Mouse (Mus musculus): Measurements from ENCODE around the gene Ttc13.
A peak's percentile ranks its signal among the peaks of the same experiment; 100 is the strongest.

Ttc13 gene

DNA sequence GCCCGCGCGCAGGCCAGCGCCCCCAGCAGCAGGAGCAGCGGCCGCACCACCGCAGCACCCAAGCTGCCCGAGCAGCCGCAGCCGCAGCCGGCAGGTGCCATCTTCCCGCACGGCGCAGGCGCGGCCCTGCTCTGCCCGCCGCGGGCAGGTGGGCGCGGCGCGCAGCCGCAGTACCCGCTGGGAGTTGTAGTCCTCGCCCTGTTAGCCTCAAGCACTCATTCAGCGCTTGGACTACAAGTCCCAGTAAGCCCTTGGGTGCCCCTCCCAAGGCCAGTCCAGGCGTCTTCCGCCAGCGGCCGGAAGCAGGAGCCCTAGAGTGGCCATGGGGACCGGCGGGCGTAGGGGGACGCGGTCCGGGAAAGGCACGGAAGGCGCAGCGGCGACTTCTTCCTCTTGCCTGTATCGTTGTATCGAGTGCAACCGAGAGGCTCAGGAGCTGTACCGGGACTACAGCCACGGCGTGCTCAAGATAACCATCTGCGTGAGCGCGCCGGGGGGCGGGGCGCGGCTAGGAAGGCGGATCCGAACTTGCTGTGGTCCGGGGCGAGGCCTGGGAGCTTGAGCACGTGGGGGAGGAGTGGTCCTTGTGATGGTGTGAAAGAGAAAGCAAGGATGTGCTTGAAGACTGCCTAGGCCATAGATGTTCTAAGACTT is at the start of gene Ttc13, which contains the start of gene Arv1:
Ttc13 (minus strand) TSS at position 122 of the 654 bp plus-strand sequence.
Arv1 (plus strand) TSS at position 278 of the 654 bp plus-strand sequence.
- peak; percentile 100 for DNase-seq

GRCm38 (mm10) chr8:124763061-124763460 is 41.3 kb upstream of the Ttc13 start:
- DNase-seq: no peak

GRCm38 (mm10) chr8:124758544-124758943 is 36.8 kb upstream of the Ttc13 start:
- no peak for DNase-seq

DNA sequence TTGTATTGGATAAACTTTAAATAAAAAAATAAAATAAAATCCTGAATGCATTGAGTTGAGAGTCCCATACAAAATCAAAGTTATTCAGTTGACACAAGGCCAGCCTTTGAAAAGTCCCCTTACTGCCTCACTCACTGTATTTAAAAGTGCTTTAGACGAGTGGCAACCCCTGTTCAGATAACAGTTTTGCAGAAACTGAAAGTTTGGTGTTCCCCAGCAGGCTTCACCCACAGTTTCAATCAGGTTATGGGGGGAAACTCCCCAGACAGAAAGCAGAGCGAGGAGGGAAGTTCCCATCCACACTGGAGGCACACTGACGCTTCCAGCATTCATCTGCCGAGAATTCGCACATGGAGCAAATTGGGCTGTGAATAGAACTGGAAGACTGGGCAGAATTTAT is 34.8 kb upstream of the Ttc13 start:
- no peak for DNase-seq

- no peak for DNase-seq
Observed at GRCm38 (mm10) chr8:124756153-124756552, 34.4 kb upstream of the Ttc13 start.

DNA sequence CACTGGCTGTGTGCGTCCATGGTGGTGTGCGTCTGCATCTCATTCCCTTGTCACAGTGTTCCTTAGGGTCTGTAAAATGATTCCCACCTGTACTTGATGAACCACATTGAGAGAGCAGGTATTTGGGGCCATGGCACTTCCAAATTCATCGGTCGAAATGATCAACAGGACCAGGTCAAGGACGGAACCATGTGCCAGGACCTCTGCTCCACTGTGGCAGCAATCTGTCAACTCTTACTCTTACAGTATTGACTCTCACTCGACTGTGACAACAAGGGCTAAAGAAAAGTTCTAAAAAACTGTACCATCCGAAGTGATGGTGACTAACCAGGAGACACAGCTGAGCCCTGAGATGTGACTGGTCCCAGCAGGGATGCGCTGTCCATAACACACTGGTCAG is 33.7 kb upstream of the Ttc13 start:
- no peak for DNase-seq

DNA sequence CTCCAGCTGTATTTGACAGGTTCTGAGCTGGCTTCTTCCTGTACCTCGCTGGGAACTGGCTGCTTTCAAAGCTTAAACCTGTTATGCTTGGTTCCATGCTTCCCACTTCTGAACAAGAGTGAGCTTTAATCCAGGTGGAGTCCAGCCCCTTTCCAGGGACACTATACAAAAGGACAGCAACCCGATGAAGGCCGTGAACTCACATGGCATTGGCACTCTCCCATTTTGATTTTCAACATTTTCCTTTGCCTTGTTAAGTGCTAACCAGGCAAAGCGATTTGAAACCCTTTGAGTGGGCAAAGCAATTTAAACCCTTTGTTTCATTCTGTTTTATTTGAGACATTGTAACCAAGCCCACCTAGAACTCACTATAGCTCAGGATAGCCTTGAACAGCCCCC is 33.0 kb upstream of the Ttc13 start:
- no peak for DNase-seq

GRCm38 (mm10) chr8:124754101-124754791 is 32.5 kb upstream of the Ttc13 start:
- DNase-seq: no peak

- DNase-seq: no peak
Observed at GRCm38 (mm10) chr8:124752325-124752862, 30.6 kb upstream of the Ttc13 start.

DNA sequence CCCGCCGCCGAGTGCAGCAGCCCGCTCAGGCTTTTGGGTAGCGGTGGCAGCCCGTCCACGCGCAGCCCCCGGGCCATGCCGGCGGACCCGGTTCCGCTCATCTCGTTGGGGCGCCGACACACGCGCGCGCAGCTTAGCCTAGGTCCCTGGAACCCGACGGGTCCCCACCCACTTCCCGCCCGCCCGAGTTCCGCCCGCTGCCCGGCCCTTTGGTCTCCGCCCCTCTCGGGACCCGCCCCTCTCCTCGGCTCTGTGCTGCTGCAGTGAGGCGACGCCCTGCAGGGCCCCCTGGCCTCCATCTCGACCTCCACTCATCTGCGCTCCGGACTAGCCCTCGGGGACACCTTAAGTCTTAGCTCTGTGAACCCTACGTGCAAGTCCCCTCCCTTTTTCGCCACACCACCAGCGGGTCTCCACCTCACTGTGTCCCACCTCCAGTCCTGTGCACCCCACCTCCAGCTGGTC is 30.0 kb upstream of the Ttc13 start, which contains the start of gene Fam89a:
Fam89a (minus strand) TSS at position 124 of the 465 bp plus-strand sequence.
- peak; percentile 92 for DNase-seq

DNA sequence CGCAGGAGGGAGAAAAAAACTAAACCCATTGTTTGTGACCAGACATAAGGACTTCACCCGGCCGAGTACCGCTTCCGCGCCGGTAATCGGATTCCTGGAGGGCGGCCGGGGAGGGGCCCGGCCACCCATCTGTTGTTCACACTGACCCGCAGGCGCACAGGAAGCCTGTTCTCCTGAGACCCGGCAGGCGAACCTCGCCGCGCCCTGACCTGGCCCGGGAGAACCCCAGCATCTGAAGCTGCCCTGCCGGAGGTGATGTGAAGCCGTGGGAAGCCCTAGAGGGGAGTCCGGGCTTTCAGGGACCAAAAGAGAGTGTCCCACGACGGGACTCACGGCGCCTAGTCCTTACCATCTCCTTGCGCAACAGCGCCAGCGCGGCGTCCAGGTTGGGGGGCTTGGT is 29.4 kb upstream of the Ttc13 start:
- peak; percentile 95 for DNase-seq

GRCm38 (mm10) chr8:124746661-124747060 is 24.9 kb upstream of the Ttc13 start:
- no peak for DNase-seq

DNA sequence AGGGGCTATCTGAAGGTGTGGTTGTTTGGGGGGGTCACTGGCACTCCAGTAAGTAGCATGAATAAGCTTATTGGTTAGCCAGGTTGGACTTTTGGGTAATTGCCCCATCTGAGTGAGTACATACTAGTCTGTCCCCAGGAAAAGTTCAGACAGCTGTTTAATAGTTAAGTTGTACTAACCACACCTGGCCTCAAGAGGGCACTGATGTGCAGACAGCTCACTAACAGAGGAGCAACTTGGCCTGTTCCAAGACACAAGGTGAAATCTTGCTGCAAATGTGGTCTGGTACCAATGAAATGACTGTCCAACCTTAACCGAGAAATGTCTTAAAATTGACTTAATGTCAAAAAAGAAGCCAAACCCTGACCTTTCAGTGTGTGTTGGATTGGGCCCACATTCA is 17.5 kb upstream of the Ttc13 start:
- no peak for DNase-seq

DNA sequence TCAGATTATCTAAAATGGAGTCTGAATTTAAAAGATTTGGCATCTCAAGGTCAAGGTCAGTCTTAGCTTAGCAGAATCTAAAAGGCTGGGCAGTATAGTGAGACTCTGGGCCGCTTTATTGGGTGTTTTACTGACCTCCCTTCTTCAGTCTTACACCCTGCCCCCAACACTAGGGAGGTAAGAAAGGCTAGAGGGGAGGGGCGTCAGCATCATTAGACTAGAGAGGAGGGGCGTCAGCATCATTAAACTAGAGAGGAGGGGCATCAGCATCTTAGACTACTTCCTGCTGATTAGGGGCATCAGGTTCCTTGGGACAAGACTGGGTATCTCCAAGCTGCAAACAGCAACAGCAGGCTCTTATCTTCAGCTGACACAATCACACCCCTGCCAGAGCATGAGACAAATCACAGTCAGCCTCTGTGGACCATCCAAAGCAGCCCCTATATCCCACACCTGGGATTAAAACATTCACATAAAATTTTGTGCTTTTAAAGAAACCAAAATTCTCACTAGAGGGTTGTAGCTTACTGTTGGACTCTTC is 13.7 kb upstream of the Ttc13 start:
- no peak for DNase-seq

DNA sequence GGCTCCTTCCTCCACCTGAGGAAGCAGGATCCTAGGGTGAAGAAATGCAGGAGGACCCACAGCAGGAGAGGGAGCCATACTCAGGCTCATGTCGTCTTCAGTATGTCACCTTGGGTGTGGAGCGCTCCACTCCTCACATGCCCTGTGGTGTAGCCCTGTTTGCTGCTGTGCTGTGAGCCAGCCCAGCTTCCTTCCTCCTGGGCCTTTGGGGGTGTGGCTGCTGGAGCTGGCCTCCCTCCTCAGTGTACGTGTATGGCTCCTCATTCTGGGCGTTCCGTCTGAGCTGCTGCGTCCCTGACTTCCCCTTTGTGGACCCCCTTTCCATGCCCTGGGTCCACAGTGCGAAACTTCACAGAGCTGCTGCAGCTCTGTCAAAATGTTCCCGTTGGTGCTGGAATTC is 11.0 kb upstream of the Ttc13 start:
- no peak for DNase-seq

- DNase-seq: no peak
Observed at GRCm38 (mm10) chr8:124724301-124724700, 2.5 kb upstream of the Ttc13 start.

- DNase-seq: no peak
Observed at GRCm38 (mm10) chr8:124720938-124721861, 583 bp downstream of the Ttc13 start.

- DNase-seq: no peak
Observed at GRCm38 (mm10) chr8:124720133-124720532, 1.6 kb downstream of the Ttc13 start.

DNA sequence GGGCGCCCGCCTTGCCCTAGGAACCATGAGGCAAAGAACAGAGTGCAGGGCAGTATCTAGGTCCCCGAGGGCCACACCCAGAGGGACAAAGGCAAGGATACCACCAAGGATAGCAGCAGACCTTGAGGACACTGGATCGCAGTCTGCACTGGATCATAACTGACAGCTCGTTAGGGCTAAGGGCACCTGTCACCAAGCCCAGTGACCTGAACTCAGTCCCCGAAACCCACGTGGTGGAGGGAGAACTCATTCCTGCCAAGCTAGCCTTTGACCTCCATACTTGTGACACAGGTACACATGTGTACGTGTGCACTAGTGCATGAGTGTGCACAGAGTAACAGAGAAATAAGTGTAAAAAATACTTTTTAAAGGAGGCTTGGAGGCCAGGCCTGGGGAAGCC is 6.0 kb downstream of the Ttc13 start:
- no peak for DNase-seq

- no peak for DNase-seq
Observed at GRCm38 (mm10) chr8:124713207-124713606, 8.6 kb downstream of the Ttc13 start.

DNA sequence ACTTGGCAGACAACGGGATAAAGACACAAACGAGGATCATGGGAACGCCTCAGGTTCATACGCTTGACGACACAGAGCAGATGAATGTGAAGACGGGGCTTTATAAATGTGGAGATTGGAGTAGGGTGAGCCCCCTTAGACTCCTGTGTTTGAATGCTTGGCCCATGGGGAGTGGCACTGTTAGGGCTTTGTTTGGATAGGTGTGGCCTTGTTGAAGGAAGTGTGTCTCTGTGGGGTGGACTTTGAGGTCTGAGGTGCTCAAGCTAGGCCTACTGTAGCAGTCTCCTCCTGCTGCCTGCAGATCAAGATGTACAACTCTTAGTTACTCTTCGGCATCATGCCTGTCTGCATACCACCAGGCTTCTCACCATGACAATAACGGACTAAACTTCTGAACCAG is 16.0 kb downstream of the Ttc13 start:
- no peak for DNase-seq

DNA sequence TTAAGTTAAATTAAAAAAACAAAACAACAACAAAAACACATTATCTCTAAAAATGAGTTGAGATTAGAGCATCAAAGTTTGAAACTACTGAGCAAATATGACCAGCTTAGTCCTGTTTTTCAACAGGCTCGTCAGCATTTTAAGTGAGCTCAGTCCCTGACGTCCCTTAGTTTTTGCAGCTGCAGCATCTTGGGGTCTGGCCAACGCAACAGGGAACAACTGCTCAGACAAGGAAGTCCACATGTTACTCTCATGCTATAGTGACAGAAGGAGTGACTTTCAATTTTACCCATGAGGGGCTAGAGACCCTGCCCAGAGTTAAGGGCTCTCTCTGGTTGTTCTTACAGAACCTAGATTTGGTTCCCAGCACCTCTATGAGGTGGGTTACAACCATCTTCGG is 17.4 kb downstream of the Ttc13 start:
- peak; percentile 95 for DNase-seq

GRCm38 (mm10) chr8:124703526-124703925 is 18.3 kb downstream of the Ttc13 start:
- DNase-seq: no peak

Measured in heart, adult 11 months (tissue).